Mouse (Mus musculus) heart, adult 11 months (tissue): ENCODE measurements at regions not wholly inside any gene's neighbourhood (a gene's known extent, or its start where the extent isn't known, plus 50 kb on each side); places are given as distances from the start of the nearest gene placed in this dataset.

Source experiments
- DNase-seq: peaks from one replicate; pipeline ENCODE4 v3.0.0; 2022

- peak; percentile 39 for DNase-seq
Measured at GRCm38 (mm10) chr5:127129495-127129894, 112.1 kb upstream of the Tmem132c start.

- peak; percentile 80 for DNase-seq
Measured at GRCm38 (mm10) chr5:127134441-127134840, 107.2 kb upstream of the Tmem132c start.

- DNase-seq = peak; percentile 17
Measured at GRCm38 (mm10) chr5:127140651-127141050, 101.0 kb upstream of the Tmem132c start.

- DNase-seq = peak; percentile 45
Measured at GRCm38 (mm10) chr5:127160292-127160691, 81.3 kb upstream of the Tmem132c start.

GRCm38 (mm10) chr5:127163376-127163775 lies 78.2 kb upstream of the Tmem132c start:
- DNase-seq = peak; percentile 74

- DNase-seq = peak; percentile 9
Measured at GRCm38 (mm10) chr5:127189021-127189420, 52.6 kb upstream of the Tmem132c start.
